In genomic region chr5:113989437-113990024, GRCm38 (mm10) we compare ENCODE assay signal across 14 mouse cellular contexts. TPM values are rescaled to one million over a fixed set of nuclear protein-coding genes. Genes with fewer than 3 reads are reported as not detected.
DNase-seq lines count a peak whose midpoint lies in the region; ATAC-seq and TF ChIP-seq lines count a peak whose summit lies in the region.
"Had no signal": no experiment of that assay in that cellular context is flagged by ENCODE, and none has a peak within 500 bp of the region (broad histone marks: within the 10 kb centered on the region; RNA-seq: fewer than 3 reads in every experiment).

No protein-coding gene starts in this region.

- peak; percentile 56; the same call in 1 of the 2 replicates for TF ChIP-seq EP300 in liver, embryonic 14.5 days (IDR thresholded peaks at IDR 0.05; ENCODE audit: low read depth)

- DNase-seq in heart, postnatal 10 days, result no peak
- DNase-seq in brain, adult 2 months (ENCODE audit: low read depth, low spot score), result peak; percentile 56
- peak; percentile 78 to 85 (median 81) for DNase-seq in liver, embryonic 14.5 days (ENCODE audit: low read depth in 3 of 3, low spot score in 3 of 3)
- peak; percentile 79 to 82 for DNase-seq in spleen, postnatal 4 days (ENCODE audit: low spot score in 2 of 2)
- DNase-seq in layer of hippocampus, adult 11-12 months (ENCODE audit: low spot score), result no peak
- no peak for DNase-seq in thymus, postnatal 10 days (ENCODE audit: low spot score in 2 of 2)
- DNase-seq: cerebellum, adult 11-12 months; kidney, adult 2 months; midbrain, embryonic 14.5 days; thymus, postnatal 25 days had no signal

- intact Hi-C loops in heart, postnatal 10 days (cut with DNase I), result loop anchor here (5.0 kb wide), 1 partner anchor 113 kb away; no protein-coding TSS in a partner anchor

- no peak overlapping the region for H3K4me3 ChIP-seq in heart, embryonic 14.5 days (ENCODE audit: control insufficient read depth in 1 of 2, insufficient read depth in 1 of 2, low read depth in 1 of 2, low read length in 2 of 2)
- H3K4me3 ChIP-seq in liver, embryonic 14.5 days (ENCODE audit: insufficient read depth in 1 of 2, low read depth in 2 of 2, low read length in 2 of 2), result peak overlapping the region; percentile 59 to 65

- peaks cover 21% of the 10 kb centered on the region for H3K36me3 ChIP-seq in heart, embryonic 14.5 days (ENCODE audit: control insufficient read depth, insufficient read depth, low read length)
- H3K36me3 ChIP-seq in liver, embryonic 14.5 days (replicated peaks; ENCODE audit: control insufficient read depth, insufficient read depth, low read depth), result peaks cover 2% of the 10 kb centered on the region; the same call in 1 of the 2 replicates

- no peaks in the 10 kb centered on the region for H3K9me3 ChIP-seq in heart, embryonic 14.5 days (ENCODE audit: control insufficient read depth, low read length)
- H3K9me3 ChIP-seq in liver, embryonic 14.5 days (ENCODE audit: control insufficient read depth, low read length), result no peaks in the 10 kb centered on the region
- H3K9me3 ChIP-seq: G1E had no signal

- 54% methylated on average over 20 of the region's 20 CpGs for WGBS in heart, embryonic 14.5 days
- WGBS in liver, embryonic 14.5 days (ENCODE audit: insufficient replicate concordance), result 51% methylated on average over 20 of the region's 20 CpGs

- TF ChIP-seq CTCF in liver, embryonic 14.5 days (IDR thresholded peaks at IDR 0.05; ENCODE audit: low read depth), result peak; percentile 31; the same call in 1 of the 2 replicates

- 0 out of 2 replicates have a peak overlapping the region, but pooled peaks have one; percentile 21 for H3K9ac ChIP-seq in heart, embryonic 14.5 days (ENCODE audit: low read length)
- peak overlapping the region; percentile 78 for H3K9ac ChIP-seq in liver, embryonic 14.5 days (replicated peaks)

- H3K27ac ChIP-seq in heart, embryonic 14.5 days (replicated peaks in 1 of 2; ENCODE audit: control insufficient read depth in 1 of 2, insufficient read depth in 1 of 2, low read depth in 2 of 2, low read length in 2 of 2), result no peak overlapping the region
- H3K27ac ChIP-seq in liver, embryonic 14.5 days, result peak overlapping the region; percentile 87

- 0 out of 2 replicates have a peak overlapping the region, but pooled peaks have one; percentile 2 for H3K4me2 ChIP-seq in heart, embryonic 14.5 days (ENCODE audit: low read length)
- H3K4me2 ChIP-seq in liver, embryonic 14.5 days (ENCODE audit: low read depth), result peak overlapping the region; percentile 82

- no peaks in the 10 kb centered on the region for H3K27me3 ChIP-seq in heart, embryonic 14.5 days (ENCODE audit: control insufficient read depth, insufficient read depth, low read length)
- H3K27me3 ChIP-seq in liver, embryonic 14.5 days (ENCODE audit: control insufficient read depth, insufficient read depth, low read length), result no peaks in the 10 kb centered on the region

- peaks cover 36 to 58% of the 10 kb centered on the region in 2 experiments for H3K4me1 ChIP-seq in heart, embryonic 14.5 days (ENCODE audit: control insufficient read depth in 2 of 2, insufficient read depth in 2 of 2, low read length in 2 of 2)
- H3K4me1 ChIP-seq in liver, embryonic 14.5 days (replicated peaks; ENCODE audit: control insufficient read depth in 2 of 2, insufficient read depth in 2 of 2, low read length in 1 of 2), result peaks cover 61 to 73% of the 10 kb centered on the region in 2 experiments

- ATAC-seq in heart, embryonic 14.5 days (ENCODE audit: insufficient number of reproducible peaks, insufficient read depth, low FRiP score, low read depth), result no peak
- peak; percentile 64 for ATAC-seq in liver, embryonic 14.5 days (ENCODE audit: insufficient read depth)

RNA-seq across cellular contexts. Expression of gene Ssh1, which starts 4.2 kb away (rescaled TPM):
- 15.1 and 16.4 TPM in 2 replicates for polyA plus RNA-seq in heart, embryonic 14.5 days (2014; fragmentation: Nextera tagmentation; extraction: Ambion mirVana)
- 10 to 100 TPM; 18.6 to 20.3 TPM for total RNA-seq in heart, postnatal 10 days (2021)
- polyA plus RNA-seq in liver, embryonic 14.5 days (2012; rRNA removed), result 4.8 and 4.9 TPM in 2 replicates
- polyA plus RNA-seq in liver, embryonic 14.5 days (2014; fragmentation: Nextera tagmentation; extraction: Ambion mirVana), result 6.7 TPM in 2 replicates

RNA-seq across cellular contexts. Expression of gene Dao, which starts 14.0 kb away (rescaled TPM):
- not detected in 2 replicates for polyA plus RNA-seq in heart, embryonic 14.5 days (2014; fragmentation: Nextera tagmentation; extraction: Ambion mirVana)
- total RNA-seq in heart, postnatal 10 days (2021), result not detected
- polyA plus RNA-seq in liver, embryonic 14.5 days (2012; rRNA removed), result not detected in 2 replicates
- polyA plus RNA-seq in liver, embryonic 14.5 days (2014; fragmentation: Nextera tagmentation; extraction: Ambion mirVana), result not detected in 2 replicates
- total RNA-seq: G1E; heart, adult 18-20 months; left cerebral cortex, postnatal 14 days had no signal
- polyA plus RNA-seq: G1E; midbrain, embryonic 14.5 days had no signal

Comparison
In these comparisons a context has a peak if more than half of its experiments do, and no peak if none do; other contexts are left out.
1. H3K4me3 ChIP-seq: peak in liver, embryonic 14.5 days (2 of 2); none in heart, embryonic 14.5 days (0 of 2).
2. DNase-seq: peak in brain, adult 2 months (single experiment), liver, embryonic 14.5 days (3 of 3) and spleen, postnatal 4 days (2 of 2); none in heart, postnatal 10 days (0 of 2), layer of hippocampus, adult 11-12 months (single experiment) and thymus, postnatal 10 days (0 of 2).